Mouse (Mus musculus) erythroblast, embryonic 14.5 days (primary cell): ENCODE measurements around the gene Gm20683.

Experiments
- GATA1 ChIP-seq: IDR thresholded peaks from 2 replicates; pipeline ENCODE4 v1.6.1; 2012; ENCODE audit warnings: low read length, inconsistent platforms, mixed read lengths
- TAL1 ChIP-seq: IDR thresholded peaks from 3 replicates; pipeline ENCODE4 v1.6.1; 2012; ENCODE audit warnings: low read length, inconsistent platforms, mixed read lengths

- TF ChIP-seq TAL1 = no peak
- no peak for TF ChIP-seq GATA1
Measured at GRCm38 (mm10) chr17:25828223-25828594, 13.4 kb downstream of the Gm20683 start.
